Mouse (Mus musculus) B cell, adult (primary cell): ENCODE measurements around the gene Il18bp. TPM values are rescaled to one million over a fixed set of nuclear protein-coding genes. Genes with fewer than 3 reads are reported as not detected.

Experiments used
- total RNA-seq: library from RNA; stranded (reverse); gene quantifications from 4 replicates; pipeline ENCODE4 v1.2.4, GENCODE M21; 2023; ENCODE audit not compliant: inconsistent age

Il18bp gene
- 8.2 to 11.7 TPM (median 9.8 TPM) in 4 replicates for total RNA-seq

DNA sequence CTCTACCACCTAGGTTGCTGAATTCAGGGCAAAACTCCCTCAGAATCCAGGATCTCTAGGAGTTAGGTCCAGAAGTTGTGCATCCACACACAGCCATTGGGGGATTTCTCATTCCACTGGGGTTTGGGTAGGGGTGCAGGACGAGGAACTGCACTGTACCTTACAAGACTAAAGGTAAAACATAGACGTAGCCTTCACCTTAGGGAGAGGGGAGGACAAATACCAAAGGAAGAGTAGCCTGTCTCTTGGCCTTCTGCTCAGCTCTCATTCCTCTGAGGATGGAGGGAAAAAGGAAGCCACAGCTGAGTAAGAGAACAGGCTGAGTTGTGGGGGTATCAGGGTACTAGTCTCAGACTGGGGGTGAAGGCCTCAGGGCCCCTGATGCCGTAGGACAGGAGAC, at the start of gene Il18bp:
Il18bp (minus strand) TSS at position 101 of the 400 bp plus-strand sequence.

DNA sequence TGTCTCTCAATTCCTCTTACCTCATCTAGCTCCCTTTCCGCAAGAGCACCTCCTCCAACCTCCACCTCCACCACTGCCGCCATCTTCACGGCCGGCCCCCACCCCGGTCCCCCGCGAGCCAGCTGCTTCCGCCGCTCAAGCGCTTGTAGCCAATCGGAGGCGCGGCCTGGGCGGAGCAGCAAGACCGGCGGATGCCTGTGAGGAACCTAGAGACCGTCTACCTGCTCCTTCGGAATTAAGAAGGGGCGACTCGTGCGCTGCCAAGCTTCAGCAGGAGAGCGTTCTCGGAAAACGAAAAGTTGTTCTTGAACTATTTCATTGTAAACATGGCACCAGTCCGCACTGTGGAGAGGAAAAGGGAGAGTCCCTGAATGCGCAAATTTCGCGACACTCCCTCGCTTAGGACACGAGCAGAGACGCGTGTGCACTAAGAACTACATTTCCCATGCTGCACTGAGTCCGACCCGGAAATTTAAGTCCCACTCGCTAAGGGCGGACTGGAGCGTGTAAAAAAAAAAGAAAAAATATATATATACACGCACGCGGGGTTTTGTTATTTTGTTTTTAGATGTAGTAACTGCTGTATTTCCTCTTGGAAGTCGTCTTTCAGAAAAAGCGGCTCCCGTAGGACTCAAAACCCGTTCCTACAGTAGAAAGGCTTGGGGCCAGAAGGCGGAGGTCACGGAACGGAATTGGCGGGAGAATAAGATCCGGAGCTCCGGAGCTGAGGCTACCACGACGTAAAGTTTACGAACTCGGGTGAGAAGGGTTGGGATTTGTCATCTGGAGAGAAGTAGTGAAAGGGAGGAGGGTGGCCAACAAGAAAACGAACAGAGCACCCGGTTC, 46.8 kb upstream of the Il18bp start, which contains the start of the genes Rnf121, Xndc1 and Xntrpc:
Rnf121 (minus strand) TSS at position 424 of the 846 bp plus-strand sequence.
Xndc1 (plus strand) TSS at position 466 of the 846 bp plus-strand sequence.
Xntrpc (plus strand) TSS at position 668 of the 846 bp plus-strand sequence.

Other genes starting within 250 kb of the Il18bp start
- not detected in 4 replicates for gene Phox2a, start 200.4 kb downstream of the Il18bp start, total RNA-seq
- gene Inppl1, start 180.5 kb downstream of the Il18bp start, total RNA-seq = 35.7 to 41.5 TPM (median 37.6 TPM) in 4 replicates
- 0.61 to 1.6 TPM (median 1.4 TPM) in 3 of 4 replicates, not detected in the other for gene Folr2, start 161.5 kb downstream of the Il18bp start, total RNA-seq
- gene Anapc15, start 155.0 kb downstream of the Il18bp start, total RNA-seq = 98.9 to 114 TPM (median 99.9 TPM) in 4 replicates
- gene Folr1, start 147.9 kb downstream of the Il18bp start, total RNA-seq = not detected in 4 replicates
- gene Lamtor1, start 112.8 kb downstream of the Il18bp start, total RNA-seq = 71.2 to 83.9 TPM (median 79.4 TPM) in 4 replicates
- gene Tomt, start 112.3 kb downstream of the Il18bp start, total RNA-seq = 0.18 to 0.19 TPM in 2 of 4 replicates, not detected in the others
- gene Lrrc51, start 84.8 kb downstream of the Il18bp start, total RNA-seq = 0.58 to 1.6 TPM (median 1.3 TPM) in 3 of 4 replicates, not detected in the other
- gene Numa1, start 84.6 kb downstream of the Il18bp start, total RNA-seq = 264 to 277 TPM (median 271 TPM) in 4 replicates
- 27.1 to 41.5 TPM (median 37.2 TPM) in 4 replicates for gene Rnf121, start 46.8 kb upstream of the Il18bp start, total RNA-seq
- 43.5 to 52.2 TPM (median 48.8 TPM) in 4 replicates for gene Xndc1, start 46.8 kb upstream of the Il18bp start, total RNA-seq
- gene Xntrpc, start 47.0 kb upstream of the Il18bp start, total RNA-seq = 5.4 to 7.0 TPM (median 5.8 TPM) in 4 replicates
- gene Trpc2, start 64.4 kb upstream of the Il18bp start, total RNA-seq = 2.7 to 4.2 TPM (median 3.4 TPM) in 4 replicates
- not detected in 4 replicates for gene Art1, start 83.1 kb upstream of the Il18bp start, total RNA-seq
- gene Art5, start 90.8 kb upstream of the Il18bp start, total RNA-seq = 3.7 to 5.7 TPM (median 4.3 TPM) in 4 replicates
- gene Chrna10, start 98.1 kb upstream of the Il18bp start, total RNA-seq = not detected in 4 replicates
- gene Nup98, start 191.5 kb upstream of the Il18bp start, total RNA-seq = 104 to 126 TPM (median 116 TPM) in 4 replicates
- 56.2 to 72.1 TPM (median 56.9 TPM) in 4 replicates for gene Pgap2, start 191.5 kb upstream of the Il18bp start, total RNA-seq
- gene Rhog, start 237.4 kb upstream of the Il18bp start, total RNA-seq = 138 to 149 TPM (median 144 TPM) in 4 replicates
- gene Stim1, start 249.1 kb upstream of the Il18bp start, total RNA-seq = 71.0 to 85.1 TPM (median 76.3 TPM) in 4 replicates